Mouse (Mus musculus) limb, embryonic 14.5 days (tissue): ENCODE measurements around the gene Fbxo21. TPM values are rescaled to one million over a fixed set of nuclear protein-coding genes. Genes with fewer than 3 reads are reported as not detected.

Experiments
- ATAC-seq: fragments of 200-750 bp; cut with Nextera tagmentation; 2 replicates; pipeline ENCODE4 v1.8.0; 2017; ENCODE audit warnings: low read depth, moderate number of reproducible peaks, moderate TSS enrichment; ENCODE audit not compliant: low FRiP score
- DNase-seq: peaks from one replicate; pipeline ENCODE4 v3.0.0-alpha.2; 2015; ENCODE audit warnings: low spot score
- H3K27ac ChIP-seq: fragments of 300-500 bp; sonication (generic); replicated peaks from 2 replicates; pipeline ENCODE4 v1.5.1; 2014; ENCODE audit warnings: low read depth, mild to moderate bottlenecking, low read length, moderate library complexity, mixed read lengths
- H3K27me3 ChIP-seq: fragments of 300-500 bp; sonication (generic); 2 replicates; pipeline ENCODE4 v1.6.1; 2014; ENCODE audit warnings: low read length, mixed read lengths; ENCODE audit not compliant: control insufficient read depth, insufficient read depth
- H3K36me3 ChIP-seq: fragments of 300-500 bp; sonication (generic); 2 replicates; pipeline ENCODE4 v1.6.1; 2014; ENCODE audit warnings: mild to moderate bottlenecking, low read length, moderate library complexity, mixed read lengths; ENCODE audit not compliant: control insufficient read depth, insufficient read depth
- H3K4me1 ChIP-seq: fragments of 300-500 bp; sonication (generic); 2 replicates; pipeline ENCODE4 v1.6.1; 2014; ENCODE audit warnings: antibody characterized with exemption, low read length, mixed read lengths; ENCODE audit not compliant: control insufficient read depth, insufficient read depth
- H3K4me2 ChIP-seq: fragments of 300-500 bp; sonication (generic); replicated peaks from 2 replicates; pipeline ENCODE4 v1.6.1; 2014; ENCODE audit warnings: low read depth, mild to moderate bottlenecking, low read length, moderate library complexity; ENCODE audit not compliant: severe bottlenecking
- H3K4me3 ChIP-seq: fragments of 300-500 bp; sonication (generic); replicated peaks from 2 replicates; pipeline ENCODE4 v1.5.1; 2014; ENCODE audit warnings: low read length
- H3K9ac ChIP-seq: fragments of 300-500 bp; sonication (generic); 2 replicates; pipeline ENCODE4 v1.6.1; 2014; ENCODE audit warnings: mild to moderate bottlenecking, low read depth, low read length, moderate library complexity; ENCODE audit not compliant: severe bottlenecking
- H3K9me3 ChIP-seq: fragments of 300-500 bp; sonication (generic); 2 replicates; pipeline ENCODE4 v1.6.1; 2016; ENCODE audit warnings: low read length; ENCODE audit not compliant: control insufficient read depth
- POLR2A ChIP-seq: fragments of 200-500 bp; IDR thresholded peaks from 2 replicates; pipeline ENCODE4 v1.8.0; 2012; ENCODE audit warnings: inconsistent platforms, mild to moderate bottlenecking, moderate library complexity, borderline replicate concordance; ENCODE audit not compliant: insufficient read depth, insufficient read length; ENCODE audit errors: extremely low read depth
- WGBS: fragments of 180-500 bp; shearing (Covaris S2); extraction: QIAGEN DNeasy Blood & Tissue Kit; methylation state at CpG from one replicate; pipeline ENCODE4 v1.1.7; 2014; 5-methylcytosine and 5-hydroxymethylcytosine counted together
- polyA plus RNA-seq, 2 experiments: library from polyadenylated mRNA; depleted of rRNA in 1 of 2; stranded (reverse) in 1 of 2; unstranded in 1 of 2; fragments of >200 nt; fragmentation: Nextera tagmentation in 1 of 2; extraction: Ambion mirVana in 1 of 2; gene quantifications; 2 replicates each; pipeline versions ENCODE4 v1.2.1 to v1.2.3; 2012 to 2014

The Fbxo21 gene
- polyA plus RNA-seq, 2 experiments: 44.2 to 52.5 TPM

- H3K4me1 ChIP-seq: no peaks in the 10 kb centered on the region
- DNase-seq (no peak), ATAC-seq (no peak)
- WGBS: 94% methylated on average over 13 of the region's 13 CpGs
- no peaks in the 10 kb centered on the region for H3K9me3 ChIP-seq
- no peak overlapping the region for H3K4me3 ChIP-seq
- no peak overlapping the region for H3K9ac ChIP-seq
- H3K27ac ChIP-seq: no peak overlapping the region
- TF ChIP-seq POLR2A: no peak
- H3K36me3 ChIP-seq: peaks cover 62% of the 10 kb centered on the region
- no peaks in the 10 kb centered on the region for H3K27me3 ChIP-seq
- no peak overlapping the region for H3K4me2 ChIP-seq
Observed at GRCm38 (mm10) chr5:118008344-118008743, 31.8 kb downstream of the Fbxo21 start.

GRCm38 (mm10) chr5:118010872-118011271 lies 34.3 kb downstream of the Fbxo21 start:
- WGBS: 89% methylated on average over 7 of the region's 7 CpGs
- Histone ChIP-seq H3K9me3 (no peaks in the 10 kb centered on the region), H3K4me2 (no peak overlapping the region), H3K4me1 (peaks cover 7% of the 10 kb centered on the region), H3K27ac (no peak overlapping the region), H3K36me3 (peaks cover 39% of the 10 kb centered on the region), H3K4me3 (no peak overlapping the region), H3K27me3 (no peaks in the 10 kb centered on the region), H3K9ac (no peak overlapping the region)
- DNase-seq: no peak
- TF ChIP-seq POLR2A: no peak
- no peak for ATAC-seq

GRCm38 (mm10) chr5:118011796-118012195 lies 35.3 kb downstream of the Fbxo21 start:
- Histone ChIP-seq H3K27ac (no peak overlapping the region), H3K9me3 (no peaks in the 10 kb centered on the region), H3K9ac (no peak overlapping the region), H3K4me2 (no peak overlapping the region), H3K4me1 (peaks cover 7% of the 10 kb centered on the region), H3K36me3 (peaks cover 30% of the 10 kb centered on the region), H3K4me3 (no peak overlapping the region), H3K27me3 (no peaks in the 10 kb centered on the region)
- 77% methylated on average over 7 of the region's 7 CpGs for WGBS
- DNase-seq (no peak), ATAC-seq (no peak)
- no peak for TF ChIP-seq POLR2A

- DNase-seq (no peak), ATAC-seq (no peak)
- Histone ChIP-seq H3K4me3 (no peak overlapping the region), H3K36me3 (peaks cover 4% of the 10 kb centered on the region; the same call in 1 of the 2 replicates), H3K27me3 (no peaks in the 10 kb centered on the region), H3K4me2 (no peak overlapping the region), H3K27ac (no peak overlapping the region), H3K4me1 (peaks cover 7% of the 10 kb centered on the region), H3K9ac (no peak overlapping the region), H3K9me3 (no peaks in the 10 kb centered on the region)
- TF ChIP-seq POLR2A: no peak
- 17% methylated on average over 12 of the region's 12 CpGs for WGBS
Observed at GRCm38 (mm10) chr5:118015028-118015427, 38.5 kb downstream of the Fbxo21 start.

GRCm38 (mm10) chr5:118015669-118016068 lies 39.1 kb downstream of the Fbxo21 start:
- no peak overlapping the region for H3K9ac ChIP-seq
- ATAC-seq (no peak), DNase-seq (no peak)
- H3K4me2 ChIP-seq: no peak overlapping the region
- H3K36me3 ChIP-seq: no peaks in the 10 kb centered on the region
- H3K27ac ChIP-seq: no peak overlapping the region
- H3K9me3 ChIP-seq: no peaks in the 10 kb centered on the region
- 79% methylated on average over 2 of the region's 2 CpGs for WGBS
- peaks cover 7% of the 10 kb centered on the region for H3K4me1 ChIP-seq
- H3K4me3 ChIP-seq: no peak overlapping the region
- no peak for TF ChIP-seq POLR2A
- H3K27me3 ChIP-seq: no peaks in the 10 kb centered on the region

- Histone ChIP-seq H3K4me1 (peaks cover 7% of the 10 kb centered on the region), H3K36me3 (no peaks in the 10 kb centered on the region), H3K27ac (no peak overlapping the region), H3K4me3 (no peak overlapping the region), H3K9me3 (no peaks in the 10 kb centered on the region), H3K9ac (no peak overlapping the region), H3K27me3 (no peaks in the 10 kb centered on the region), H3K4me2 (no peak overlapping the region)
- WGBS: 53% methylated on average over 5 of the region's 5 CpGs
- DNase-seq (no peak), ATAC-seq (no peak)
- TF ChIP-seq POLR2A: no peak
Observed at GRCm38 (mm10) chr5:118017527-118017926, 41.0 kb downstream of the Fbxo21 start.
